Mouse (Mus musculus) liver, embryonic 14.5 days (tissue): ENCODE data around the gene Alg14. TPM values are rescaled to one million over a fixed set of nuclear protein-coding genes. Genes with fewer than 3 reads are reported as not detected.

Source experiments
- ATAC-seq: fragments of 200-750 bp; cut with Nextera tagmentation; 2 replicates; pipeline ENCODE4 v1.8.0; 2017; ENCODE audit warnings: moderate number of reproducible peaks, mild to moderate bottlenecking, moderate library complexity; ENCODE audit not compliant: insufficient read depth
- DNase-seq, 3 experiments: peaks; one replicate each; pipeline ENCODE4 v3.0.0-alpha.2; 2012 to 2013; ENCODE audit warnings: low read depth in 3 of 3, low spot score in 3 of 3
- H3K27ac ChIP-seq: fragments of 300-500 bp; sonication (generic); 2 replicates; pipeline ENCODE4 v1.5.1; 2014; ENCODE audit warnings: moderate library complexity, mild to moderate bottlenecking, control low read depth, inconsistent platforms
- H3K27me3 ChIP-seq: fragments of 300-500 bp; sonication (generic); 2 replicates; pipeline ENCODE4 v1.6.1; 2014; ENCODE audit warnings: mild to moderate bottlenecking, low read length, moderate library complexity; ENCODE audit not compliant: control insufficient read depth, insufficient read depth
- H3K36me3 ChIP-seq: fragments of 300-500 bp; sonication (generic); replicated peaks from 2 replicates; pipeline ENCODE4 v1.6.1; 2014; ENCODE audit warnings: low read depth; ENCODE audit not compliant: control insufficient read depth, insufficient read depth
- H3K4me1 ChIP-seq, 2 experiments: fragments of 200-500 bp in 1 of 2; fragments of 300-500 bp in 1 of 2; sonication (generic) in 1 of 2; replicated peaks; 2 replicates each; pipeline ENCODE4 v1.6.1; 2012 to 2014; ENCODE audit warnings: antibody characterized with exemption in 1 of 2, inconsistent platforms in 1 of 2, low read length in 1 of 2; ENCODE audit not compliant: control insufficient read depth in 2 of 2, insufficient read depth in 2 of 2
- H3K4me2 ChIP-seq: fragments of 300-500 bp; sonication (generic); 2 replicates; pipeline ENCODE4 v1.6.1; 2014; ENCODE audit warnings: low read depth, mild to moderate bottlenecking, control low read depth, moderate library complexity
- H3K4me3 ChIP-seq, 2 experiments: fragments of 200-500 bp in 1 of 2; fragments of 300-500 bp in 1 of 2; sonication (generic) in 1 of 2; 2 replicates each; pipeline ENCODE4 v1.5.1; 2012 to 2014; ENCODE audit warnings: low read depth in 2 of 2, low read length in 2 of 2, mild to moderate bottlenecking in 2 of 2, control low read depth in 1 of 2, inconsistent platforms in 1 of 2, moderate library complexity in 1 of 2; ENCODE audit not compliant: insufficient read depth in 1 of 2
- H3K9ac ChIP-seq: fragments of 300-500 bp; sonication (generic); replicated peaks from 2 replicates; pipeline ENCODE4 v1.6.1; 2014; ENCODE audit warnings: mild to moderate bottlenecking, control low read depth, moderate library complexity
- H3K9me3 ChIP-seq: fragments of 300-500 bp; sonication (generic); 2 replicates; pipeline ENCODE4 v1.6.1; 2016; ENCODE audit warnings: low read length, mixed read lengths; ENCODE audit not compliant: control insufficient read depth
- CTCF ChIP-seq: IDR thresholded peaks from 2 replicates; pipeline ENCODE4 v1.5.1; 2016; ENCODE audit warnings: antibody characterized with exemption, low read depth, control low read depth
- EP300 ChIP-seq: IDR thresholded peaks from 2 replicates; pipeline ENCODE4 v1.6.1; 2016; ENCODE audit warnings: antibody characterized with exemption, low read depth
- WGBS: fragments of 180-500 bp; shearing (Covaris S2); extraction: QIAGEN DNeasy Blood & Tissue Kit; methylation state at CpG from one replicate; pipeline ENCODE4 v1.1.7; 2014; ENCODE audit not compliant: insufficient replicate concordance; 5-methylcytosine and 5-hydroxymethylcytosine counted together
- polyA plus RNA-seq, 2 experiments: library from polyadenylated mRNA; depleted of rRNA in 1 of 2; stranded (reverse) in 1 of 2; unstranded in 1 of 2; fragments of >200 nt; fragmentation: Nextera tagmentation in 1 of 2; extraction: Ambion mirVana in 1 of 2; gene quantifications; 2 replicates each; pipeline versions ENCODE4 v1.2.1 to v1.2.3; 2012 to 2014

Alg14 gene
- polyA plus RNA-seq, 2 experiments = 6.5 to 18.8 TPM

GRCm38 (mm10) chr3:121277009-121277408 lies 14.6 kb upstream of the Alg14 start:
- Histone ChIP-seq H3K4me3 (no peak overlapping the region), H3K9ac (no peak overlapping the region), H3K4me2 (no peak overlapping the region), H3K4me1 (peaks cover 0 to 4% of the 10 kb centered on the region in 2 experiments; a peak in 2 of 4 replicates), H3K9me3 (no peaks in the 10 kb centered on the region), H3K36me3 (no peaks in the 10 kb centered on the region), H3K27ac (no peak overlapping the region), H3K27me3 (no peaks in the 10 kb centered on the region)
- DNase-seq = no peak
- no peak for TF ChIP-seq CTCF
- no peak for TF ChIP-seq EP300
- ATAC-seq = no peak
- WGBS = 75% methylated on average over 4 of the region's 4 CpGs

- Histone ChIP-seq H3K36me3 (no peaks in the 10 kb centered on the region), H3K9me3 (no peaks in the 10 kb centered on the region), H3K4me2 (no peak overlapping the region), H3K4me1 (peaks cover 0 to 4% of the 10 kb centered on the region in 2 experiments; a peak in 2 of 4 replicates), H3K27me3 (no peaks in the 10 kb centered on the region), H3K9ac (no peak overlapping the region), H3K27ac (no peak overlapping the region), H3K4me3 (no peak overlapping the region)
- ATAC-seq (no peak), DNase-seq (no peak)
- no peak for TF ChIP-seq EP300
- TF ChIP-seq CTCF = no peak
- WGBS = 73% methylated on average over 4 of the region's 4 CpGs
Observed at GRCm38 (mm10) chr3:121277557-121277956, 14.0 kb upstream of the Alg14 start.

GRCm38 (mm10) chr3:121279679-121280078 lies 11.9 kb upstream of the Alg14 start:
- Histone ChIP-seq H3K9me3 (no peaks in the 10 kb centered on the region), H3K4me2 (no peak overlapping the region), H3K27me3 (no peaks in the 10 kb centered on the region), H3K36me3 (no peaks in the 10 kb centered on the region), H3K4me3 (no peak overlapping the region), H3K27ac (no peak overlapping the region), H3K4me1 (peaks cover 0 to 2% of the 10 kb centered on the region in 2 experiments; a peak in 2 of 4 replicates), H3K9ac (no peak overlapping the region)
- 81% methylated on average over 14 of the region's 14 CpGs for WGBS
- ATAC-seq (peak; percentile 85), DNase-seq (no peak)
- TF ChIP-seq EP300 (no peak), CTCF (peak; percentile 10; the same call in 1 of the 2 replicates)

- no peaks in the 10 kb centered on the region for H3K36me3 ChIP-seq
- no peak within 1 kb of the TSS for H3K4me3 ChIP-seq
- H3K27me3 ChIP-seq = no peaks in the 10 kb centered on the region
- no peak within 1 kb of the TSS for H3K9ac ChIP-seq
- WGBS = 72% methylated on average over 4 of the region's 4 CpGs
- H3K4me2 ChIP-seq = no peak within 1 kb of the TSS
- DNase-seq (no peak), ATAC-seq (no peak)
- peaks cover 0 to 2% of the 10 kb centered on the region in 2 experiments; a peak in 2 of 4 replicates for H3K4me1 ChIP-seq
- no peaks in the 10 kb centered on the region for H3K9me3 ChIP-seq
- no peak for TF ChIP-seq CTCF
- no peak for TF ChIP-seq EP300
- no peak within 1 kb of the TSS for H3K27ac ChIP-seq
Observed at GRCm38 (mm10) chr3:121282998-121283397, 8.6 kb upstream of the Alg14 start, which contains the start of gene Tmem56. Gene Tmem56, minus strand, starts transcription at chr3:121283098.

- no peaks in the 10 kb centered on the region for H3K27me3 ChIP-seq
- H3K4me2 ChIP-seq = no peak overlapping the region
- no peak overlapping the region for H3K4me3 ChIP-seq
- no peak for ATAC-seq
- no peak overlapping the region for H3K9ac ChIP-seq
- H3K9me3 ChIP-seq = no peaks in the 10 kb centered on the region
- no peaks in the 10 kb centered on the region for H3K36me3 ChIP-seq
- H3K27ac ChIP-seq = no peak overlapping the region
- 81% methylated on average over 6 of the region's 6 CpGs for WGBS
- no peak for DNase-seq
- peaks cover 0 to 4% of the 10 kb centered on the region in 2 experiments; a peak in 2 of 4 replicates for H3K4me1 ChIP-seq
- TF ChIP-seq EP300 (no peak), CTCF (no peak)
Observed at GRCm38 (mm10) chr3:121285219-121285618, 6.4 kb upstream of the Alg14 start.
